Mouse (Mus musculus) limb, embryonic 10.5 days (tissue): ENCODE measurements around the gene Elmod2. TPM values are rescaled to one million over a fixed set of nuclear protein-coding genes. Genes with fewer than 3 reads are reported as not detected.
A peak's percentile ranks its signal among the peaks of the same experiment; 100 is the strongest.

ENCODE experiments used
- DNase-seq: peaks from one replicate; pipeline ENCODE4 v3.0.0-alpha.2; 2017; ENCODE audit warnings: low spot score
- H3K27ac ChIP-seq: fragments of 300-500 bp; sonication (generic); 2 replicates; pipeline ENCODE4 v1.5.1; 2016; ENCODE audit warnings: mild to moderate bottlenecking
- H3K27me3 ChIP-seq: fragments of 300-500 bp; sonication (generic); 2 replicates; pipeline ENCODE4 v1.6.1; 2016; ENCODE audit warnings: low read depth, mild to moderate bottlenecking; ENCODE audit not compliant: poor library complexity, severe bottlenecking
- H3K36me3 ChIP-seq: fragments of 300-500 bp; sonication (generic); 2 replicates; pipeline ENCODE4 v1.6.1; 2016; ENCODE audit warnings: mild to moderate bottlenecking, moderate library complexity
- H3K4me1 ChIP-seq: fragments of 300-500 bp; sonication (generic); 2 replicates; pipeline ENCODE4 v1.6.1; 2016
- H3K4me3 ChIP-seq: fragments of 300-500 bp; sonication (generic); 2 replicates; pipeline ENCODE4 v1.5.1; 2016; ENCODE audit warnings: mild to moderate bottlenecking, moderate library complexity
- H3K9me3 ChIP-seq: fragments of 300-500 bp; sonication (generic); replicated peaks from 2 replicates; pipeline ENCODE4 v1.6.1; 2016; ENCODE audit warnings: mild to moderate bottlenecking
- WGBS: fragments of 180-500 bp; shearing (Covaris S2); methylation state at CpG from one replicate; pipeline ENCODE4 v1.1.7; 2016; 5-methylcytosine and 5-hydroxymethylcytosine counted together
- polyA plus RNA-seq: library from polyadenylated mRNA; unstranded; fragments of >200 nt; fragmentation: Nextera tagmentation; extraction: Ambion mirVana; gene quantifications from 2 replicates; pipeline ENCODE4 v1.2.1, GENCODE M21; 2016

Gene Elmod2
- 18.1 and 23.4 TPM in 2 replicates for polyA plus RNA-seq

GRCm38 (mm10) chr8:83331899-83332697 lies at the start of gene Elmod2:
Elmod2 (minus strand) TSS chr8:83332486.
- no peaks in the 10 kb centered on the region for H3K9me3 ChIP-seq
- H3K4me1 ChIP-seq = peaks cover 11% of the 10 kb centered on the region
- under 1% methylated on average over 85 of the region's 85 CpGs for WGBS
- peaks cover 25% of the 10 kb centered on the region for H3K36me3 ChIP-seq
- peak within 1 kb of the TSS; percentile 93 for H3K27ac ChIP-seq
- H3K4me3 ChIP-seq = peak within 1 kb of the TSS; percentile 96
- peaks cover 14% of the 10 kb centered on the region; the same call in 1 of the 2 replicates for H3K27me3 ChIP-seq
- peak; percentile 98 for DNase-seq

DNA sequence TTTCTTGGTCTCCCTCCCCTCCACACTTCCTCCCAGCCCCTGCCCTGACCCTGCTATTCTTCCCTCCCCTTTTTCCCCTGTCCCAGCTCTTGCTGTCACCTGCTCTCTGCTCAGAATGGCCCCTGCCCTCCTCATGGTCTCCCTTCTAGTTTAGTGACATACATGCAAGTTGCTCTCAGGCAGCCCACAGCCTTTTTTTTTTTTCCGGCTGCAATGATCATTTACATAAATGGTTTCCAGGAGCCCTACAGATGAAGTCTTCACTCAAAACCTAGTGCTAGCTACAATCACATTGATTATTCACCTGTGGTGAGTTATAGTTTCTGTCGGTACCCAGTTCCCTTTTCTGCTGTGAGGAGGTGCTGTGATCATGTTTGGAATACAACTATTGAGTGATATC lies 48.7 kb upstream of the Elmod2 start:
- Histone ChIP-seq H3K9me3 (no peaks in the 10 kb centered on the region), H3K4me3 (no peak overlapping the region), H3K36me3 (no peaks in the 10 kb centered on the region), H3K27ac (no peak overlapping the region), H3K4me1 (no peaks in the 10 kb centered on the region), H3K27me3 (no peaks in the 10 kb centered on the region)
- 75% methylated on average over 2 of the region's 2 CpGs for WGBS
- no peak for DNase-seq

DNA sequence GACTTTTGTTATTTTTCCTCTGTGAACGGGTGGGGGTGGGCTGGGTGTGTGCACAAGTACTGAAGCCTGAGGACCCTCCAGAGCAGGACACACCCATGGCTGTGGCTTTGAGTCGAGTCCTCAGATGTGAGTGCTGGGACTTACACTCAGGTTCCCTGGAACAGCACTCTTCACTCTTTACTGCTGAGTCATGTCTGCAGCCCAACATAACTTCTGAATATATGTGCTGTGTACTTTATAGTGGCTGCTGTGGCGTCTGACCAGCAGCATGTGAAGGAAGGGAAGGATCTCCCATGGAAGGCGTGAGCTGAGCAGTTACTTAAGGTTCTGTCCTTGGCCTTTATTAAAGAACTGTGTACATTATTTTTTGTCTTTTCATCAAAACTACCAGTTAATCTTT lies 47.9 kb upstream of the Elmod2 start:
- Histone ChIP-seq H3K36me3 (no peaks in the 10 kb centered on the region), H3K4me1 (no peaks in the 10 kb centered on the region), H3K4me3 (no peak overlapping the region), H3K9me3 (no peaks in the 10 kb centered on the region), H3K27ac (no peak overlapping the region), H3K27me3 (no peaks in the 10 kb centered on the region)
- 76% methylated on average over 4 of the region's 4 CpGs for WGBS
- no peak for DNase-seq

DNA sequence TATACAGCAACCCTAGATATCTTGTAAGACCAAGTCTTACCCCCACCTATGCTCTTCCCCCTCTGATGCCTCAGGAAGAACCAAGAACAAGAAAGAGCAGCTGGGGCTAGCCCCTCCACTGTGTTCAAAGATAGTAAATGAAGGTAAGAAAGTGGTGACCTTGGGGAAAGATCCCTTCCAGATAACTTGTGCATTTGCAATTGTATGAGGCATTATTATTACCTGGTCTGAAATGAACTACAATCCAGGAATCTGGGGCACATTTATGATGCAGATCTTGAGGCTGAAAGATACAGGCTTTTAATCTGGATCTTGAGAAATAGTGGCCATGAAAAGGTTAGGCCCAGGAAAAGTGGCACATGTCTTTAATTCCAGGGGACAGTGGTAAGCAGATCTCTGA lies 44.9 kb upstream of the Elmod2 start:
- H3K4me1 ChIP-seq = no peaks in the 10 kb centered on the region

DNA sequence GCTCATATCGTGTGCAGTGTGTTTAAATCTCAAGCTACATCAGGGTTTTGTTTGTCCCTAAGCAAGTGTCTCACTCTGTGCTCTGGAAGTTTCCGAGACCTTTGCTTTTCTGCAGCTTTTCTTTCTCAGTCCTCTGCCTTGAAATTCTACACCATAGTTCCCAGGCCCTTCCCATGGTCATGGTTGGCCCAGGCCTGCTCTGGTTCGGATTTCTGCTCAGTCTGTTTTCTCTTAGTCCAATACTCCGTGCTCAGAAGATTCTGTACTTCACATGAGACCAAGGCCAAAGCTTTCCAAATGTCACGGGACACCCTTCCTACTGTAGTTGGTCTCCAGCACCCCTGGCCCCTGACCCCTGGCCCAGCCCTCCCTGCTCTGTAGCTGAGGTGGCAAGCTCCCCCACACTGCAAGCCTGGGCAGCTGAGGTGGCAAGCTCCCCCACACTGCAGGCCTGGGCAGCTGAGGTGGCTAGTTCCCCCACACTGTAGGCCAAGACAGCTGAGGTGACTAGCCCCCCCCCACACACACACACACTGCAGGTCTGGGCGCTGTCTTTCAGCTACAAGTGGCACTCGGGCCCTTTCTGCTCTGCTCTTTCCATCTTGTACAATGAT lies 31.0 kb upstream of the Elmod2 start:
- WGBS = 64% methylated on average over 7 of the region's 7 CpGs
- peaks cover 7% of the 10 kb centered on the region for H3K4me1 ChIP-seq
- H3K9me3 ChIP-seq = no peaks in the 10 kb centered on the region
- DNase-seq = no peak
- peak overlapping the region; percentile 69 for H3K27ac ChIP-seq
- no peaks in the 10 kb centered on the region for H3K27me3 ChIP-seq
- no peaks in the 10 kb centered on the region for H3K36me3 ChIP-seq
- no peak overlapping the region for H3K4me3 ChIP-seq

More for the DNA sequence above, 44.9 kb upstream of the Elmod2 start:
- DNase-seq = no peak
- no peak overlapping the region for H3K27ac ChIP-seq
- H3K4me3 ChIP-seq = no peak overlapping the region
- no peaks in the 10 kb centered on the region for H3K9me3 ChIP-seq
- no peaks in the 10 kb centered on the region for H3K27me3 ChIP-seq
- H3K36me3 ChIP-seq = no peaks in the 10 kb centered on the region

DNA sequence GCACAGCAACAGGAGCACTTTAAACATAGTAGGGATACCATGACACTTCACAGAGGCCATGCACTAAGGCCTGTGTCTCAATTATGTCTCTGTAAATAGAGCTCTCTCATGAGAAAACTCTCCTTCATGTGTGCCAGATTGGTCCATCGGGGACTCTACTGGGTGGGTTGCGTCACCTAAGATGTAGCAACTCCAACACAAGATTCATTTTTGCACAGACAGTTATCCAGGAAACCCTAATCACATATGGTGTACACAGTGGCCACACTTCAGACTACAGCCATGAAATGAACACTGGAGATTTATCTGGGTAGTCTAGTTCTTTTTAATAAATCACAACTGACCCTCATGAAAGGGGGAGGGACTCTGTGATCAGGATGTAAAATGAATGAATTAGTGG lies 19.0 kb upstream of the Elmod2 start:
- H3K4me3 ChIP-seq = no peak overlapping the region
- H3K36me3 ChIP-seq = no peaks in the 10 kb centered on the region
- H3K27me3 ChIP-seq = no peaks in the 10 kb centered on the region
- no peaks in the 10 kb centered on the region for H3K4me1 ChIP-seq
- no peak overlapping the region for H3K27ac ChIP-seq
- DNase-seq = no peak
- 97% methylated on average over 2 of the region's 2 CpGs for WGBS
- H3K9me3 ChIP-seq = no peaks in the 10 kb centered on the region

DNA sequence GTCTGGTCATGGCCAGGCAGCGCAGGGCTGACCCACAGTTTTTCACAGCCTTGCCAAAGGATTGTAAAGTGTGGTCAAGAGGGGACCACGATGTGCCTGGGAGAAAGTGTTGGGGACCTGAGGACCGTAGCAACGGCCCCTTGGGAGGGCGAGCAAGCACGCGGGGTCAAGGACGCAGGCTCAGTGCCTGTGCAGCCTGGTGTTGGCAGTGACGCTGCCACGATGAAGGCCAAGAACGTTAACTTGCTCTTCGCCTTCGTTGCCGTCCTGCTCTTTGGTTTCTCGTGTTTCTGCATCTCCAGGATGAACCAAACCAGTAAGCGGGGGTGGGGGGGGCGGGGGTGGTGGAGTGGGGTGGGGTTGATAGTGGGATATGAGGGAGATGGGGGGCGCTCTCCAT lies 16.0 kb upstream of the Elmod2 start, which contains the start of gene Mgat4d:
Gene Mgat4d, plus strand, starts transcription at position 209 of the 400 bp plus-strand sequence.
- H3K36me3 ChIP-seq = no peaks in the 10 kb centered on the region
- no peaks in the 10 kb centered on the region for H3K4me1 ChIP-seq
- no peak within 1 kb of the TSS for H3K4me3 ChIP-seq
- 72% methylated on average over 16 of the region's 18 CpGs for WGBS
- H3K27me3 ChIP-seq = no peaks in the 10 kb centered on the region
- no peak for DNase-seq
- no peak within 1 kb of the TSS for H3K27ac ChIP-seq
- no peaks in the 10 kb centered on the region for H3K9me3 ChIP-seq

GRCm38 (mm10) chr8:83342693-83343092 lies 10.4 kb upstream of the Elmod2 start:
- Histone ChIP-seq H3K4me1 (peaks cover 6% of the 10 kb centered on the region), H3K4me3 (no peak overlapping the region), H3K36me3 (no peaks in the 10 kb centered on the region), H3K9me3 (0 out of 2 replicates have a peak, but pooled peaks cover 3% of the 10 kb centered on the region), H3K27ac (no peak overlapping the region), H3K27me3 (no peaks in the 10 kb centered on the region)
- no peak for DNase-seq

- no peaks in the 10 kb centered on the region for H3K36me3 ChIP-seq
- no peak overlapping the region for H3K4me3 ChIP-seq
- H3K27ac ChIP-seq = no peak overlapping the region
- WGBS = 90% methylated on average over 3 of the region's 3 CpGs
- peaks cover 6% of the 10 kb centered on the region for H3K4me1 ChIP-seq
- 0 out of 2 replicates have a peak, but pooled peaks cover 3% of the 10 kb centered on the region for H3K9me3 ChIP-seq
- no peak for DNase-seq
- H3K27me3 ChIP-seq = no peaks in the 10 kb centered on the region
Observed at GRCm38 (mm10) chr8:83342076-83342475, 9.8 kb upstream of the Elmod2 start.

DNA sequence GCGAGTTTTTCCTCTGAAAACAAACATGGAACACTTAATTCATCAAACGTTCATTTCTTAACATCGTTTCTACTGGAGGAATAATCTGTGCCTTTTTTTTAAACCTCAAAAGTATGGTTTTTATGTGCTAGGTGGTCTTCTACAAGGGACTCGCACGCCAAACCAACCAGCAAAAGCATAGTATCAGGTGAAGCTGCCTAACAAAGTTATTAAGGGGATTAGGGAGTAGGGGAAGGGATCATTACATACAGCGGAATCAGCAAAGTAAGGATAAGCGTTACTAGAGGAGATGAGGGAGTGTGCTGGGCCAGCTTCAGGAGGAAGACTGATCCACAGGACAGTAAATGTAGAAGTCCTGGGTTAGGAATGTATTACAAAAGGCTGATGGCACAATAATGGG lies 578 bp upstream of the Elmod2 start:
- 8% methylated on average over 7 of the region's 7 CpGs for WGBS
- peaks cover 14% of the 10 kb centered on the region; the same call in 1 of the 2 replicates for H3K27me3 ChIP-seq
- peaks cover 17% of the 10 kb centered on the region for H3K36me3 ChIP-seq
- H3K27ac ChIP-seq = no peak overlapping the region; the same call in 1 of the 2 replicates
- peak; percentile 21 for DNase-seq
- H3K4me3 ChIP-seq = peak overlapping the region; percentile 96
- H3K9me3 ChIP-seq = no peaks in the 10 kb centered on the region
- peaks cover 11% of the 10 kb centered on the region for H3K4me1 ChIP-seq

DNA sequence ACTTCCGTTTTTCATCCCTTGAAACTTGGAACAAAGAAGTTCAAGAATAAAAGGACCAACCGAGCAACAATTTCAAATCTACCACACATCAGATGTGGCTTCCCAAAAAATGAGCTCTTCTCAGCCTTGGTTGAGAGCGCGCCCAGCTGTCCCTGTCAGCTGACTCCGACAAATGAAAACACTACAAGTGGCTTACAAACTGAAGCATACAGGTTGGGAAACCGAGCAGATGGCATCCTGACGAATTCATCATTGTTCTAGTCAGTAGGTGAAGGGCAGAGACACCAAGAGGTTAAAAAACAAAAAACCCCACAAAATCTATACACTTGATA lies 753 bp downstream of the Elmod2 start:
- no peak for DNase-seq
- H3K36me3 ChIP-seq = peaks cover 30% of the 10 kb centered on the region
- WGBS = 16% methylated on average over 7 of the region's 7 CpGs
- H3K27me3 ChIP-seq = peaks cover 14% of the 10 kb centered on the region; the same call in 1 of the 2 replicates
- peak overlapping the region; percentile 96 for H3K4me3 ChIP-seq
- H3K27ac ChIP-seq = peak overlapping the region; percentile 93
- H3K9me3 ChIP-seq = no peaks in the 10 kb centered on the region
- H3K4me1 ChIP-seq = peaks cover 11% of the 10 kb centered on the region

DNA sequence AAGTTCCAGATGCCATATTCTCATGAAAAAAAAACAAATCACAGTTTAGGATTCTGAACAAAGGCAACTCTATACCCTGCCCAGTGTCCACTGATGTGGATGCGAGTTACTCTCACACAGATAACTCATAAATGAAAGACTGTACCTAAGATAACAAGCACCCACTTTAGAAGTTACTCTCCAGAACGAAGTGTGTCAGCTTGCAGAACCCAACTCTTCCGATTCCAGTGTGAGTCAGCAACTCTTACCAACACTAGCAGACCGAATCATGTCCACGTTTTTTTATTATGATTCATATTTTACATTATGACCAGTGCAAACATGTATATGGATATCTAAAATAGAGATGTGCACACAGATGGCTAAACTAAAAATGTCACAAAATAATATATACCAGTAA lies 4.4 kb downstream of the Elmod2 start:
- H3K4me3 ChIP-seq = no peak overlapping the region
- peaks cover 9% of the 10 kb centered on the region for H3K4me1 ChIP-seq
- H3K27me3 ChIP-seq = no peaks in the 10 kb centered on the region
- no peak overlapping the region for H3K27ac ChIP-seq
- DNase-seq = peak; percentile 7
- H3K36me3 ChIP-seq = peaks cover 33% of the 10 kb centered on the region
- no peaks in the 10 kb centered on the region for H3K9me3 ChIP-seq
- 91% methylated on average over 5 of the region's 5 CpGs for WGBS

DNA sequence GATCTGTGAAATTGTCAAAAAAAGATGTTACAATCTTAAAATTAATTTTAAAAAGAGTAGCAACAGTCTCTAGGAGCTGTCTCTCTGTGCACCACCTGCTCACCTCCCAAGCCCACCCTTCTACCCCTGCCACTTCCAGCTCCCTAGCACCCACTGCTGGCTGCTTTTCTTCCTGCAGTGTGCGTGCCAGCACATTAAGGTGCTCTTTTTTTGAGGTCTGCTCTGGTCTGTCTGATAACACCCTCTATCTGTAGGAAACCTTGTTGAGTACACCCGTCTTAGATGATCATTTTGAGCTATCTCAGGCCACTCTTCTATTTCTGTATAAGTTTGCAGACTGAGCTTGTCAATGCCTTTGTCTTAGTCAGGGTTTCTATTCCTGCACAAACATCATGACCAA lies 9.2 kb downstream of the Elmod2 start:
- WGBS = 79% methylated on average over 2 of the region's 2 CpGs
- Histone ChIP-seq H3K27me3 (no peaks in the 10 kb centered on the region), H3K36me3 (peaks cover 55% of the 10 kb centered on the region), H3K4me1 (peaks cover 9% of the 10 kb centered on the region; the same call in 1 of the 2 replicates), H3K9me3 (no peaks in the 10 kb centered on the region), H3K4me3 (no peak overlapping the region), H3K27ac (no peak overlapping the region)
- DNase-seq = peak; percentile 29
